Mouse (Mus musculus): ENCODE results near the gene Casp7.

- TF ChIP-seq CTCF (conservative IDR thresholded peaks at IDR 0.05; ENCODE audit: low read length) (no peak), NANOG (IDR thresholded peaks at IDR 0.05; ENCODE audit: borderline replicate concordance, low read length) (no peak), POU5F1 (IDR thresholded peaks at IDR 0.05; ENCODE audit: borderline replicate concordance, low read length) (no peak)
Measured at GRCm38 (mm10) chr19:56401864-56402263, 4.9 kb downstream of the Casp7 start.
